Mouse (Mus musculus) cerebellum, postnatal 14 days (tissue): ENCODE measurements around the gene Macrod1.

Source experiments
- DNase-seq, 2 experiments: peaks; one replicate each; pipeline ENCODE4 v3.0.0; 2021; ENCODE audit warnings: mixed read lengths in 2 of 2

The Macrod1 gene

DNA sequence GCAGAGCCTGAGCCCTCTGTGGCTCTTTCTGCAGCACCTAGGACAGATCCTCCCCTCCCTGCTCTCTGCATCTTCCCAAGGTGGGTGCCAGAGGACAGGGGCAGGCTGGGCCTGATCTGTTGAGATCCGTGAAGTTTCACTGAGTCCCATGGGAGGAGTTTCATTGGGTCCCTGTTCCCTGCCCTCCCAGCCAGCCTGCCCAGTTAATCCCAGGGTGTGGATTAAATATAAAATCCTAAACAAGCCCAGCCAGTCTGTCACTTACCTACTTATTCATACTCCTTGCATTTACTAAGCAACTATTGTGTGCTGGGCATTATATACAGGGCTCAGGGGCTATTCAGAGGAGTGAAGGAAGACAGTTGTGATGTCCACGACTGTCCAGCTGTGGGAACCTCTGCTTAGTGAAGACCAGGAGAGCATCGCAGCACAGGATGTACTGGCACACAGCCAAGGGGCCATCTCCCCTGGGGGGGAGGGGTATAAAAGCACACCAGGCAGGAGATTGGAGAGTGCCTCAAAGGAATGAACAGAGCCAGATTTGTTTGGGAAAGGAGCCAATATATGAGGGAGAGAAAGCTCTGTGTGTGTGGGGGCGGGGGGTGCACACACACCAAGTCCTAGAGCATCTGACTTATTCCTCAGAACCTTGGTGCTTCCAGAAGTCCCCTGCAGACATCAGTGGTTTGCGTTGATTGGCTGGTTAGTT is 85.8 kb downstream of the Macrod1 start:
- no peak for DNase-seq

- peak; percentile 62 for DNase-seq
Observed at GRCm38 (mm10) chr19:7143854-7144253, 87.2 kb downstream of the Macrod1 start.

DNA sequence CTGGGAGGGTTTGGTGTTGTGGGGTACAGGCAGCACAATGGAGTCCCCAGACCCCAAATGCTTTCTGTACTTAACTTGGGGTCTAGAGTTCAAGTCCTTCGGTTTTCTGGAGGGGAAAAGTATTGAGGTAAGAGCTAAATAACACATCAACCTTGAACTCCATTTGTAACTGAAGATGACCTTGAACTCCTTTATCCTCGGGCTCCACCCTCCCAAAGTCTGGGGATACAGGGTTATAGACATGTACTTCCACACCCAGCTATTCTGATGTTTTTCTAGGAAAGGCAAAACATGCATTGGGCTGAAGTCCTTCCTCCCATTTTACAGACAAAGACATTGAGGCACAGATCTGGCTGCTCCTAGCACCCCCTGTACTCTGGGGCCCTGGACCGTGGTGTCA is 87.8 kb downstream of the Macrod1 start:
- DNase-seq: no peak

GRCm38 (mm10) chr19:7146376-7146775 is 89.8 kb downstream of the Macrod1 start:
- DNase-seq: peak in 1 of 2 experiments; percentile 47

- peak; percentile 48 to 63 for DNase-seq
Observed at GRCm38 (mm10) chr19:7148096-7148495, 91.5 kb downstream of the Macrod1 start.

DNA sequence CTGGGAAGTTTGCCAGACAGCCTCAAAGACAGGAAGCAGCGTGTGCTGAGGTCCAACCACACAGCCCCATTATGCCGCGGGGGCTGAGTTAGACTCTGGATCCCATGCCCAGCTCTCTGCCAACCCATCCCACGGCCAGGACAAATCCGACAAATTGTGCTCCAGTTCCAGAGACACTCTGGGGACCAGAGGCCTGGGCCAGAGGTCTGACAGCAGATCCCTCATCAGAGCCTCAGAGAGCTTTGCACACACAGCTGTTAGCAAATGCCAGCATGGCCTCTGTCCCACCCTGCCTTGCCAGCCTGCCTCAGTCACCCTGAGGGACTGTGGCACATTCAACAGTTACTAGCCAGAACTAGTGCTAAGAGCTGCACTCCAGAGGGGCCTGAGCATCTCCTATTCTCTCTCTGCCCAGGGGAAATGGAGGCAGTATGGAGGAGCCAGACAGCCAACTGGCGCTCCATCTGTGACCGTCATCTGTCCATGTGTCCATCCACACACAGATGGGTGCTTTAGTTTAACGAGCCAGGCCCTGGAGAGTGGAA is 92.0 kb downstream of the Macrod1 start:
- DNase-seq: peak; percentile 48 to 61

GRCm38 (mm10) chr19:7149158-7149685 is 92.6 kb downstream of the Macrod1 start:
- DNase-seq: no peak

GRCm38 (mm10) chr19:7151300-7151926 is 94.8 kb downstream of the Macrod1 start:
- no peak for DNase-seq

GRCm38 (mm10) chr19:7151927-7152653 is 95.5 kb downstream of the Macrod1 start:
- no peak for DNase-seq

DNA sequence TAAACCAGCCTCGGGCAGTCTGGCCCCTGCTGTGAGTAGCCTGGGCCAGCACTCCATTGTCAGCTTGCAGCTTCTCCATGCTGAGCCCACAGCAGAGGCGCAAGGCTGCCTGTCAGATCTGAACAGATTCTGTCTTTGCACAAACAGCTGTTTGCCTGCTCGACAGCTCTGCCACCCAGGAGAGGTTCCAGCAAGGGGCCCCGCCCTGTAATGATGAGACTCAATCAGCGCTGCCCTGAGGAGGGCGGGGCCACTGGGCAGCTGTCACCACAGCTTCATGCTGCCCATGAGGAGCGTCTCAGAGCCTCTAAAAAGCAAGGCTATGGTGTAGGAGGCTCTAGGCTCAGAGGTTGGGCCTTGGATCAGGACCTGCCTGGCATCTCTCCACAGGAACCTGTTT is 96.6 kb downstream of the Macrod1 start:
- DNase-seq: no peak

DNA sequence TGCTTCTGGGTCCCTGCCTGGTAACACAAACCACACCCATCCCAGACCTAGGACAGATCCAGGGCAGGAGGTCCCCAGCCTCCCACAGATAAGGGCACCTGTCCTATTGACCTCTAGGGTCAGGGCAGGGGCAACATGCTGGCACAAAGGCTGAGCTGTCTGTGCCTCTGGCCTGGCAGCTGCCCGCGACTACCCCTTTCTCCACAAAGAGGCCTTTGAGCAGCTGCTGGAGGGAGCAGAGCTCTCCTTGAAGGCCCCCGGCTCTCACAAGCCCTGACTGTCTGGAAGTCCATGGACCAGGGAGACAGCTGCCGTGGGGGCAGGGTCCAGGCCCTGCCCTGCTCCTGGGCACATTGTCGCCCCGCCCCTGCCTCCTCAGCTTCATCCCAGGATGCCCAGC is 98.6 kb downstream of the Macrod1 start:
- DNase-seq: no peak

DNA sequence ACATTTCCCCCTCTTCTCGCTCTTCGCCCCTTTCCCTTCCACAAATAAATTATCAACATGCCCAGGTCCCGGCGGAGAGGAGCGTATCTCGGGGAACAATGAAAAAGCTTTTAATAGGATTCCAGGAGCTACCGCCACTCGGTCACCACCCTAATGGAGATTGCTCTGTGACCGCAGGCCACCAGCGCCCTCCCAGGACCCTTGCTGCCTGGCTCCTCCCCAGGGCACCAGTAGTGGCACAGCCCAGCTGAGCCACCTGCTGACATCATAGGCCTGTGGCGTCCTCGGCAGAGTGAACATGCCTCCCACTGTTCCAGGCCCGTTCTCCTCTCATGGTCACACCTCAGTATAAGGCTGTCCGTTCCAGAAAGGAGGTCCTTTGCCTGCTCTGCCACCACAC is 101.1 kb downstream of the Macrod1 start:
- no peak for DNase-seq

GRCm38 (mm10) chr19:7160151-7160906 is 103.7 kb downstream of the Macrod1 start:
- peak; percentile 52 to 76 for DNase-seq

- no peak for DNase-seq
Observed at GRCm38 (mm10) chr19:7161064-7161463, 104.5 kb downstream of the Macrod1 start.

- DNase-seq: peak; percentile 48 to 55
Observed at GRCm38 (mm10) chr19:7164238-7164637, 107.6 kb downstream of the Macrod1 start.

GRCm38 (mm10) chr19:7164820-7165323 is 108.3 kb downstream of the Macrod1 start:
- peak in 1 of 2 experiments; percentile 42 for DNase-seq

GRCm38 (mm10) chr19:7165509-7166199 is 109.0 kb downstream of the Macrod1 start:
- peak; percentile 72 to 74 for DNase-seq

GRCm38 (mm10) chr19:7166200-7166711 is 109.6 kb downstream of the Macrod1 start:
- no peak for DNase-seq

- no peak for DNase-seq
Observed at GRCm38 (mm10) chr19:7166767-7167166, 110.2 kb downstream of the Macrod1 start.

- no peak for DNase-seq
Observed at GRCm38 (mm10) chr19:7168423-7168822, 111.8 kb downstream of the Macrod1 start.

DNA sequence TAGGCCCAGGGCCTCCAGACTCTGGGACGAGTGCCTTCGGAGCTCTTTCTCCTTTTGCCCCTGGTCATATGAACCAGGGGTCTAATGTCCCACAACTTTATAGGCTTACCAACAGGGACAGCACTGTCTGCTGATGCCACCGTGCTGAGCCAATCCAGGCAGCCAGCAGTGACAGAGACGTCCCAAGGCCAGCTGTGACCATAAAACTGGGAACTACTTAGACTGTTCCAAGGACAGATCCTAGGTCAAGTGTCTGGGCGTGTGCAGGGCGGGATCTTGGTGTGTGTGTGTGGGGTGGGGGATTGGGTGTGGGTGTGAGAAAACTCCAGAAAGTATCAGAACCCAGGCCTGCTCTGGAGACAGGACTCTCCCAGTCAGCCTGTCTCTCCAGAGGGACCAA is 114.3 kb downstream of the Macrod1 start:
- no peak for DNase-seq
